Mouse (Mus musculus): ENCODE results near the gene Smoc1.

GRCm38 (mm10) chr12:81147956-81148355, 121.3 kb downstream of the Smoc1 start:
- TF ChIP-seq CTCF (IDR thresholded peaks at IDR 0.05; ENCODE audit: extremely low read depth, insufficient read length, insufficient replicate concordance, low read depth, low read length) (no peak), POLR2A (IDR thresholded peaks at IDR 0.05; ENCODE audit: low read depth, low read length) (no peak)
